ENCODE assay signal across 8 mouse cellular contexts in the genomic region with DNA sequence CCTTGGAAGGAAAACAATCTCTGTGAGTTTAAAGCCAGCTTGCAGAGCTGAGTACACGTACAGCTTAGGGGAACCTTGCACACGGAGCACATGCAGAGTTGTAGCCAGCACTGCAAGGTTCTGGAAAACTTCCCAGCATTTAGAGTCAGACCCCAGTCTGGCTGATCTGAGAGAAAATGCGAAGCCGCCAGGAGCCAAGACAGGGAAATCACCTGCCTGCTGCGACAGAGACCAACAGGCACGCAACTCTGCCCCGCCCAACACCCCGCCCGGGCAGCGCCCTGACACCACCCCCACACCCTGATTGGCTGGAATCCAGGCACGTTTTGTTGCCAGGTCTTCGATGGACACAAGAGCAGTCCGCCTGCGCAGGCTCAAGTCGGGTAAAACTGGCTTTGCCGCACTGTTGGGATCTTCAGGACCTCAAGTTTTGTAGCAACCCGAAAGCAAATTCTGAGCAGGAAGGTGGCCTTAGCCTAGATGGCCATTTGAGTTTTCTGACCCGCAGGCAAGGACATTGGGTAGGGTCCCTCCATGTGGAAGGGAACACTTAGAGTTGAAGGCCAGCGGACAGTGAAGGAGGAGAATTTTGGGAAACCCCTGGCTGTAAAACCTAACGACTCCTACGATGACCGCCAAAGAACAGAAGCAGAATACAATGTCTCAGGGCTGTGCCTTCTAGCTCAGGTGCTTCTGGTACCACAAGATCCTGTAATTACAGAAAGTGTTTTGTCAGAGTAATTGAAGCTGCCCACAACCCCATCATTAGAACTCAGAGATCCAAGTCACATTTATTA. TPM values are rescaled to one million over a fixed set of nuclear protein-coding genes. Genes with fewer than 3 reads are reported as not detected.
DNase-seq lines count a peak whose midpoint lies in the region; ATAC-seq and TF ChIP-seq lines count a peak whose summit lies in the region.

No protein-coding gene starts in this region.

- H3K4me2 ChIP-seq in limb, embryonic 14.5 days (replicated peaks; ENCODE audit: low read depth, low read length, severe bottlenecking), result peak overlapping the region; percentile 77
- peak overlapping the region; percentile 90 for H3K4me2 ChIP-seq in midbrain, embryonic 15.5 days

- no peaks in the 10 kb centered on the region for H3K36me3 ChIP-seq in limb, embryonic 14.5 days (ENCODE audit: control insufficient read depth, insufficient read depth, low read length)
- H3K36me3 ChIP-seq in midbrain, embryonic 15.5 days (replicated peaks), result no peaks in the 10 kb centered on the region
- H3K36me3 ChIP-seq in spleen, adult 2 months (ENCODE audit: control insufficient read depth, insufficient read depth, low read length), result no peaks in the 10 kb centered on the region

- peak overlapping the region; percentile 32 for H3K9ac ChIP-seq in limb, embryonic 14.5 days (ENCODE audit: low read depth, low read length, severe bottlenecking)
- peak overlapping the region; percentile 33 for H3K9ac ChIP-seq in midbrain, embryonic 15.5 days

- no peaks in the 10 kb centered on the region for H3K4me1 ChIP-seq in embryonic fibroblast, embryonic 13.5 days (ENCODE audit: control insufficient read depth, insufficient read depth, low read length)
- 0 out of 2 replicates have a peak, but pooled peaks cover 3% of the 10 kb centered on the region for H3K4me1 ChIP-seq in limb, embryonic 14.5 days (ENCODE audit: control insufficient read depth, insufficient read depth, low read length)
- peaks cover 14% of the 10 kb centered on the region for H3K4me1 ChIP-seq in midbrain, embryonic 15.5 days
- H3K4me1 ChIP-seq in spleen, adult 2 months (ENCODE audit: control insufficient read depth, insufficient read depth, insufficient read length), result no peaks in the 10 kb centered on the region; the same call in 1 of the 2 replicates

- 1% methylated on average over 22 of the region's 22 CpGs for WGBS in limb, embryonic 14.5 days
- WGBS in midbrain, embryonic 15.5 days, result 1% methylated on average over 22 of the region's 22 CpGs
- WGBS in spleen, adult 2 months, result 3% methylated on average over 22 of the region's 22 CpGs

- no peaks in the 10 kb centered on the region for H3K9me3 ChIP-seq in limb, embryonic 14.5 days (ENCODE audit: control insufficient read depth, low read length)
- H3K9me3 ChIP-seq in midbrain, embryonic 15.5 days, result no peaks in the 10 kb centered on the region

- TF ChIP-seq CTCF in embryonic fibroblast, embryonic 13.5 days (IDR thresholded peaks at IDR 0.05; ENCODE audit: borderline replicate concordance, insufficient read depth, low read length), result no peak
- TF ChIP-seq CTCF in spleen, adult 2 months (IDR thresholded peaks at IDR 0.05; ENCODE audit: extremely low read depth, insufficient read depth, insufficient read length, insufficient replicate concordance), result no peak

- no peaks in the 10 kb centered on the region for H3K27me3 ChIP-seq in limb, embryonic 14.5 days (ENCODE audit: control insufficient read depth, insufficient read depth, low read length)
- 0 out of 2 replicates have a peak, but pooled peaks cover 5% of the 10 kb centered on the region for H3K27me3 ChIP-seq in midbrain, embryonic 15.5 days (replicated peaks)
- no peaks in the 10 kb centered on the region for H3K27me3 ChIP-seq in spleen, adult 2 months (ENCODE audit: control insufficient read depth, insufficient read depth, low read length)

- H3K27ac ChIP-seq in embryonic fibroblast, embryonic 13.5 days (ENCODE audit: insufficient read depth, low read length), result no peak overlapping the region
- 0 out of 2 replicates have a peak overlapping the region, but pooled peaks have one; percentile 16 for H3K27ac ChIP-seq in limb, embryonic 14.5 days (replicated peaks; ENCODE audit: low read depth, low read length)
- 0 out of 2 replicates have a peak overlapping the region, but pooled peaks have one; percentile 23 for H3K27ac ChIP-seq in midbrain, embryonic 15.5 days
- H3K27ac ChIP-seq in spleen, adult 2 months (ENCODE audit: insufficient read depth, low read length), result no peak overlapping the region

- peak; percentile 93 for DNase-seq in A20 (ENCODE audit: low read depth, low spot score)
- DNase-seq in brain, adult 2 months (ENCODE audit: low read depth, low spot score), result peak; percentile 88
- peak; percentile 56 to 68 for DNase-seq in heart, adult 9 months (ENCODE audit: low spot score in 2 of 2)
- DNase-seq in kidney, adult 8-10 months, result peak; percentile 92 to 94
- peak; percentile 73 for DNase-seq in limb, embryonic 14.5 days (ENCODE audit: low spot score)
- peak; percentile 22 to 76 for DNase-seq in spleen, adult 2 months (ENCODE audit: low read depth in 1 of 2, low spot score in 2 of 2)

- H3K4me3 ChIP-seq in embryonic fibroblast, embryonic 13.5 days (ENCODE audit: insufficient read depth, low read length), result peak overlapping the region; percentile 31
- H3K4me3 ChIP-seq in limb, embryonic 14.5 days (replicated peaks; ENCODE audit: low read length), result peak overlapping the region; percentile 38
- H3K4me3 ChIP-seq in midbrain, embryonic 15.5 days, result peak overlapping the region; percentile 37
- peak overlapping the region; percentile 40; the same call in 1 of the 2 replicates for H3K4me3 ChIP-seq in spleen, adult 2 months (ENCODE audit: extremely low read depth, insufficient read depth, insufficient read length)

- ATAC-seq in limb, embryonic 14.5 days (ENCODE audit: low FRiP score, low read depth), result peak; percentile 79; the same call in 1 of the 2 replicates
- ATAC-seq in midbrain, embryonic 15.5 days (replicated peaks), result peak; percentile 82

- no peak for TF ChIP-seq POLR2A in embryonic fibroblast, embryonic 13.5 days (IDR thresholded peaks at IDR 0.05; ENCODE audit: low read depth, low read length)
- TF ChIP-seq POLR2A in limb, embryonic 14.5 days (IDR thresholded peaks at IDR 0.05; ENCODE audit: borderline replicate concordance, extremely low read depth, insufficient read depth, insufficient read length), result no peak
- no peak for TF ChIP-seq POLR2A in spleen, adult 2 months (IDR thresholded peaks at IDR 0.05; ENCODE audit: low read depth, low read length)

RNA-seq across cellular contexts. Expression of gene Esr2, which starts 19.1 kb away (rescaled TPM):
- 0.37 and 0.50 TPM in 2 replicates for polyA plus RNA-seq in embryonic fibroblast, embryonic 13.5 days (2011; ENCODE audit: insufficient read length, low read depth, missing spikeins)
- 0.24 and 0.31 TPM in 2 replicates for polyA plus RNA-seq in limb, embryonic 14.5 days (2012; rRNA removed)
- polyA plus RNA-seq in limb, embryonic 14.5 days (2014; fragmentation: Nextera tagmentation; extraction: Ambion mirVana), result 0.10 and 0.40 TPM in 2 replicates
- polyA plus RNA-seq in midbrain, embryonic 15.5 days (2015; fragmentation: Nextera tagmentation; extraction: Ambion mirVana), result 0.29 and 0.39 TPM in 2 replicates
- polyA plus RNA-seq in spleen, adult 2 months (2012; rRNA removed), result 0.02 TPM in 2 replicates

RNA-seq across cellular contexts. Expression of gene Tex21, which starts 50.4 kb away (rescaled TPM):
- polyA plus RNA-seq in embryonic fibroblast, embryonic 13.5 days (2011; ENCODE audit: insufficient read length, low read depth, missing spikeins), result not detected in 2 replicates
- 0.06 TPM in 1 of 2 replicates, not detected in the other for polyA plus RNA-seq in limb, embryonic 14.5 days (2012; rRNA removed)
- polyA plus RNA-seq in limb, embryonic 14.5 days (2014; fragmentation: Nextera tagmentation; extraction: Ambion mirVana), result 0.12 and 0.19 TPM in 2 replicates
- polyA plus RNA-seq in midbrain, embryonic 15.5 days (2015; fragmentation: Nextera tagmentation; extraction: Ambion mirVana), result not detected in 2 replicates
- polyA plus RNA-seq in spleen, adult 2 months (2012; rRNA removed), result not detected in 2 replicates

RNA-seq across cellular contexts. Expression of gene Mthfd1, which starts 59.0 kb away (rescaled TPM):
- 30.9 and 38.6 TPM in 2 replicates for polyA plus RNA-seq in embryonic fibroblast, embryonic 13.5 days (2011; ENCODE audit: insufficient read length, low read depth, missing spikeins)
- polyA plus RNA-seq in limb, embryonic 14.5 days (2012; rRNA removed), result 37.0 and 49.5 TPM in 2 replicates
- 61.8 and 62.7 TPM in 2 replicates for polyA plus RNA-seq in limb, embryonic 14.5 days (2014; fragmentation: Nextera tagmentation; extraction: Ambion mirVana)
- polyA plus RNA-seq in midbrain, embryonic 15.5 days (2015; fragmentation: Nextera tagmentation; extraction: Ambion mirVana), result 30.7 and 31.2 TPM in 2 replicates
- 15.1 and 17.3 TPM in 2 replicates for polyA plus RNA-seq in spleen, adult 2 months (2012; rRNA removed)

Comparison
In these comparisons a context has a peak if more than half of its experiments do, and no peak if none do; other contexts are left out.
1. H3K27ac ChIP-seq: peak in limb, embryonic 14.5 days (single experiment) and midbrain, embryonic 15.5 days (single experiment); none in embryonic fibroblast, embryonic 13.5 days (single experiment) and spleen, adult 2 months (single experiment).
2. Peak in every context shown above with its lines, with median percentiles within 50 percentile points of each other: DNase-seq and H3K4me3 ChIP-seq.